Mouse (Mus musculus): ENCODE results near the gene Ubqln2. TPM values are rescaled to one million over a fixed set of nuclear protein-coding genes. Genes with fewer than 3 reads are reported as not detected.
A peak's percentile ranks its signal among the peaks of the same experiment; 100 is the strongest.

Ubqln2 gene
- polyA plus RNA-seq (2016; fragmentation: Nextera tagmentation; extraction: Ambion mirVana) = 32.9 and 37.5 TPM in 2 replicates

GRCm38 (mm10) chrX:153497688-153498516 lies at the start of gene Ubqln2:
Ubqln2 (plus strand) TSS chrX:153498227.
- peaks cover 8% of the 10 kb centered on the region; the same call in 1 of the 2 replicates for H3K9me3 ChIP-seq (replicated peaks)
- peak; percentile 89 for DNase-seq (ENCODE audit: low spot score)
- WGBS = 25% methylated on average over 76 of the region's 76 CpGs
- peak within 1 kb of the TSS; percentile 71 for H3K4me3 ChIP-seq
- no peaks in the 10 kb centered on the region for H3K27me3 ChIP-seq (ENCODE audit: low read depth, poor library complexity, severe bottlenecking)
- peaks cover 10% of the 10 kb centered on the region for H3K36me3 ChIP-seq
- peak within 1 kb of the TSS; percentile 97 for H3K27ac ChIP-seq (replicated peaks)
- H3K4me1 ChIP-seq = peaks cover 11% of the 10 kb centered on the region

GRCm38 (mm10) chrX:153451946-153452345 lies 46.1 kb upstream of the Ubqln2 start:
- Histone ChIP-seq H3K4me3 (no peak overlapping the region), H3K27me3 (ENCODE audit: low read depth, poor library complexity, severe bottlenecking) (no peaks in the 10 kb centered on the region), H3K4me1 (no peaks in the 10 kb centered on the region), H3K9me3 (replicated peaks) (no peaks in the 10 kb centered on the region), H3K27ac (replicated peaks) (no peak overlapping the region), H3K36me3 (no peaks in the 10 kb centered on the region)
- 78% methylated on average over 5 of the region's 5 CpGs for WGBS
- DNase-seq (ENCODE audit: low spot score) = no peak

GRCm38 (mm10) chrX:153476760-153477248 lies 21.2 kb upstream of the Ubqln2 start:
- no peaks in the 10 kb centered on the region for H3K9me3 ChIP-seq (replicated peaks)
- no peaks in the 10 kb centered on the region for H3K36me3 ChIP-seq
- peak overlapping the region; percentile 68; the same call in 1 of the 2 replicates for H3K27ac ChIP-seq (replicated peaks)
- H3K4me1 ChIP-seq = peaks cover 14% of the 10 kb centered on the region
- DNase-seq (ENCODE audit: low spot score) = peak; percentile 12
- H3K27me3 ChIP-seq (ENCODE audit: low read depth, poor library complexity, severe bottlenecking) = no peaks in the 10 kb centered on the region
- WGBS = 43% methylated on average over 8 of the region's 8 CpGs
- no peak overlapping the region for H3K4me3 ChIP-seq

GRCm38 (mm10) chrX:153492326-153492725 lies 5.7 kb upstream of the Ubqln2 start:
- no peaks in the 10 kb centered on the region for H3K36me3 ChIP-seq
- no peaks in the 10 kb centered on the region for H3K27me3 ChIP-seq (ENCODE audit: low read depth, poor library complexity, severe bottlenecking)
- no peaks in the 10 kb centered on the region for H3K9me3 ChIP-seq (replicated peaks)
- no peak overlapping the region for H3K4me3 ChIP-seq
- WGBS = 81% methylated on average over 3 of the region's 3 CpGs
- no peaks in the 10 kb centered on the region for H3K4me1 ChIP-seq
- no peak overlapping the region for H3K27ac ChIP-seq (replicated peaks)
- DNase-seq (ENCODE audit: low spot score) = no peak

- no peaks in the 10 kb centered on the region for H3K27me3 ChIP-seq (ENCODE audit: low read depth, poor library complexity, severe bottlenecking)
- peak overlapping the region; percentile 71 for H3K4me3 ChIP-seq
- H3K4me1 ChIP-seq = peaks cover 13% of the 10 kb centered on the region
- H3K27ac ChIP-seq (replicated peaks) = peak overlapping the region; percentile 97
- H3K36me3 ChIP-seq = peaks cover 10% of the 10 kb centered on the region
- DNase-seq (ENCODE audit: low spot score) = no peak
- WGBS = 18% methylated on average over 30 of the region's 30 CpGs
- H3K9me3 ChIP-seq (replicated peaks) = peaks cover 8% of the 10 kb centered on the region; the same call in 1 of the 2 replicates
Measured at GRCm38 (mm10) chrX:153498665-153499293, 752 bp downstream of the Ubqln2 start.

GRCm38 (mm10) chrX:153499294-153500046 lies 1.4 kb downstream of the Ubqln2 start:
- Histone ChIP-seq H3K4me1 (peaks cover 13% of the 10 kb centered on the region), H3K27ac (replicated peaks) (peak overlapping the region; percentile 97), H3K4me3 (peak overlapping the region; percentile 71), H3K9me3 (replicated peaks) (peaks cover 8% of the 10 kb centered on the region; the same call in 1 of the 2 replicates), H3K27me3 (ENCODE audit: low read depth, poor library complexity, severe bottlenecking) (no peaks in the 10 kb centered on the region), H3K36me3 (peaks cover 10% of the 10 kb centered on the region)
- 28% methylated on average over 32 of the region's 32 CpGs for WGBS
- DNase-seq (ENCODE audit: low spot score) = peak; percentile 35

GRCm38 (mm10) chrX:153500047-153500345 lies 2.0 kb downstream of the Ubqln2 start:
- peak overlapping the region; percentile 97 for H3K27ac ChIP-seq (replicated peaks)

GRCm38 (mm10) chrX:153505954-153506353 lies 7.9 kb downstream of the Ubqln2 start:
- peaks cover 13% of the 10 kb centered on the region for H3K4me1 ChIP-seq
- H3K27ac ChIP-seq (replicated peaks) = no peak overlapping the region
- peak; percentile 34 for DNase-seq (ENCODE audit: low spot score)
- H3K27me3 ChIP-seq (ENCODE audit: low read depth, poor library complexity, severe bottlenecking) = no peaks in the 10 kb centered on the region
- 46% methylated on average over 9 of the region's 9 CpGs for WGBS
- H3K9me3 ChIP-seq (replicated peaks) = no peaks in the 10 kb centered on the region
- no peak overlapping the region for H3K4me3 ChIP-seq
- H3K36me3 ChIP-seq = no peaks in the 10 kb centered on the region

More at GRCm38 (mm10) chrX:153500047-153500345, 2.0 kb downstream of the Ubqln2 start:
- 20% methylated on average over 12 of the region's 12 CpGs for WGBS
- Histone ChIP-seq H3K4me1 (peaks cover 13% of the 10 kb centered on the region), H3K27me3 (ENCODE audit: low read depth, poor library complexity, severe bottlenecking) (no peaks in the 10 kb centered on the region), H3K36me3 (peaks cover 10% of the 10 kb centered on the region), H3K9me3 (replicated peaks) (peaks cover 8% of the 10 kb centered on the region; the same call in 1 of the 2 replicates), H3K4me3 (peak overlapping the region; percentile 71)
- DNase-seq (ENCODE audit: low spot score) = peak; percentile 35

GRCm38 (mm10) chrX:153515491-153515890 lies 17.5 kb downstream of the Ubqln2 start:
- no peaks in the 10 kb centered on the region for H3K27me3 ChIP-seq (ENCODE audit: low read depth, poor library complexity, severe bottlenecking)
- no peak overlapping the region for H3K4me3 ChIP-seq
- 89% methylated on average over 5 of the region's 5 CpGs for WGBS
- no peak for DNase-seq (ENCODE audit: low spot score)
- no peaks in the 10 kb centered on the region for H3K36me3 ChIP-seq
- no peaks in the 10 kb centered on the region for H3K4me1 ChIP-seq
- H3K9me3 ChIP-seq (replicated peaks) = no peaks in the 10 kb centered on the region
- no peak overlapping the region for H3K27ac ChIP-seq (replicated peaks)

GRCm38 (mm10) chrX:153528399-153528798 lies 30.4 kb downstream of the Ubqln2 start:
- H3K36me3 ChIP-seq = no peaks in the 10 kb centered on the region
- no peak overlapping the region for H3K4me3 ChIP-seq
- WGBS = 29% methylated on average over 2 of the region's 2 CpGs
- no peaks in the 10 kb centered on the region for H3K27me3 ChIP-seq (ENCODE audit: low read depth, poor library complexity, severe bottlenecking)
- no peaks in the 10 kb centered on the region for H3K4me1 ChIP-seq
- DNase-seq (ENCODE audit: low spot score) = no peak
- H3K27ac ChIP-seq (replicated peaks) = no peak overlapping the region
- H3K9me3 ChIP-seq (replicated peaks) = no peaks in the 10 kb centered on the region
